Mouse (Mus musculus): Measurements from ENCODE around the gene Lgals3. TPM values are rescaled to one million over a fixed set of nuclear protein-coding genes. Genes with fewer than 3 reads are reported as not detected.
A peak's percentile ranks its signal among the peaks of the same experiment; 100 is the strongest.

Gene Lgals3
- total RNA-seq, 2 experiments from 2014 or later: 3.3 to 7.2 TPM

DNA sequence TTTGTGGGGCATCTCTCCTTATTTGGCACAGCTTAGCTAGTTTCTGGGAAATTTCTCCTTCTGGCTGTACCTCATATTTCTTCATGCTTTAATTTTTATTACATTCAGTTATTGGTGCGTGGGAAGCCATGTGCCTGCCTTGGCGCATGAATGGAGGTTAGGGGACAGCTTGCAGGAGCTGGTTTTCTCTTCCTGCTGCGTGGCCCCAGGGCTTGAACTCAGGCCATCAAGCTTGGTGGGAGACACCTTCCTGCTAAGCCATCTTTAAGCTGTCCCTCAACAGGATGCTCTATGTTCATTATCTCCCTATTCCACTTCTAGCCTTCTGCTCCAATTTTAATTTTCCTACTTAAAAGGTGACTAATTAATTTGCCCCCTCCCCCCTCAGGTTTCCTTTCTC lies 3.2 kb downstream of the Lgals3 start:
- no peak for DNase-seq

DNA sequence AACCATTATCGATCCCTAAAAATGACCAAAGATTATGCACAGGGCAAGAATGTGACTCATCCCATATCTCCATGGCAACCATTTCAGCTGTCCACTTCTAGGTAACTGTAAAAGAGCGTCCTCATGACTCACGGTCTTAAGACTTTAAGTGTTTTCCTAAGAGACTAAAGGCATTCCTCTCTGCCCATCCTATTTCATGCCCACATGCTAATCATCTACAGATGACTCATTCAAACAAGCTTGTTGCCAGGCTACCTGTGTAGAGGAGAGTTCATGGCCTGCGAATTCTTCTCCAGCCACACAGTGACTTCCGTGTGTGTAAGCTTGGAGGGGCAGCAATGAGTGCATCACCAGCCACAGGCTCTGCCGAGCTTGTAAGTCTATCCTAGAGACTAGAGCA lies 4.1 kb downstream of the Lgals3 start:
- no peak for DNase-seq

DNA sequence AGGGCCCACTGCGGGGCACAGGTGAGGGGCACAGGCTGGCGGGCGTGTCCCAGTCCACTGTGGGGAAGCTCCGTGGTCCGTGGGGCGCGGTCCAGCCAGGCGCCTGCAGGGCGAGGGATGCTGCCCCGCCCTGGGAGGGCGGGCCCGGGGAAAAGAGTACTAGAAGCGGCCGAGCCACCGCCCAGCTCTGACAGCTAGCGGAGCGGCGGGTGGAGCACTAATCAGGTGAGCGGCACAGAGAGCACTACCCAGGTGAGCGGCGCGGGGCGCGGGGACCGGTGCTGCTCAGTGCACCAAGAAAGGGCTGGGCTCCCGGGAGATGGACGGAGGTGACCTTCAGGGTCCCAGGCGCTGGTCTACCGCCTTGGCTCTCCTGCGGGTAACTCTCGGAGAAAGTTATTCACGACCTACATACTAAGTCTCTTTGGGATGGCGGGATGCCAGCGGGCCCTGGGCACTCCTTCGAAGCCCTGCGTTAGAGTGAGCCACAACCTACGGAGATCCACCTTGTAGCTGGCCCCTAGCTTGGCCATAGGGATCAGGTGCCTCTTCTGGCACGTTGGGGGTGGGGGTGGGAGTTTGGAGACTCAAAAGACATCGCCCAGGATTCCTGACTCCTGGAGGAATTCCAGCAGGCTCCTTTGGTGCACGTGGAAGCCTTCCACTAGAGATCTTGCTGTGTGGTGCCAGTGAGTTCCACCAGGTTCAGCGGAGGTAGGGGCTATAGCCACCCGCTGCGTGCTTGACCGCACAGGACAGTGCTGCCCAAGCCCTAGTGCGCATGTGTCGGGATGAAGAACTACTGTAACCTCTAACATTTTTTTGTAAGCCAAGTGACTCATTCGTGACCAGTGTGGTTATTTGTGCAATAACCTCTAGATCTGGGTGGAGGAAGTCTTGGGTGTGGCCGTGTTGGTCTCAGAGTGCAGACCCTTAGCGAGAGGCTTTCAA lies 6.5 kb downstream of the Lgals3 start:
- DNase-seq: peak; percentile 52 to 62

DNA sequence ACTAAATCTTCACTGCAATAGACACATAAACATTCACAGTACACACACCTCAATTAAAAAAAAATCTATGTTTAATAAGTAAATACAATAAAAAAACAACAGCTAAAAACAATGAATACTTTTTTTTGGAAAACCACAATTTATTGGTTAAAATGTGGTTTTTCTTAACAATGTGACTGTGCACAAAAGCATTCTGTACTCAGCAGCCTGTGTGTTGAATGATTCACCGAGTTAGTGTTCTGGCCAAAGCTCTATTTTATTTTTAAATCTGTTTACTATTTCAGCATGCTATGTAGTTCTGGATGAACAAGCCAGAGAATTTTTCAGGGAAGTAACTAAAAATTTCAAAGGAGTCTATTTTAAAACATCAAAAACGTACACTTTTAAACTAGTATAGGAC lies 9.0 kb downstream of the Lgals3 start:
- no peak for DNase-seq

DNA sequence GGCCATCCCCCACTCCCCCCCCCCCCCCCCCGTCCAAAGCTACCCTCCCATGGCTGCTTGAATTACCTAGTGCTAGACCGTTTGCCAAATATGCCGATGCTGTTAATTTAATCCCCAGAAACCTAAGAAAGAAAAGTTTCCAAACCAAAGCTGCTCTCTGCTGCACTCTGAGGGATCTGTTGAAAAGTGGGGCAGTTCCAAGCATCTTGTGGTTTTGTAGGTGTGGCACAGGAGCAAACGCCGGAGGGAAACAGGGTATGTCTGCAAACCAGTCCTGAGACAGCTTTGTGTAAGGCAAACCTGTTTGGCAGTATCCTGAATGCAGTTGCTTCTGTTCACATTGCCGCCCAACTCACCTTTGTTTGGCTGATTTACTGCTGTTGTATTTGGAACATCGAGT lies 10.8 kb downstream of the Lgals3 start:
- DNase-seq: no peak

DNA sequence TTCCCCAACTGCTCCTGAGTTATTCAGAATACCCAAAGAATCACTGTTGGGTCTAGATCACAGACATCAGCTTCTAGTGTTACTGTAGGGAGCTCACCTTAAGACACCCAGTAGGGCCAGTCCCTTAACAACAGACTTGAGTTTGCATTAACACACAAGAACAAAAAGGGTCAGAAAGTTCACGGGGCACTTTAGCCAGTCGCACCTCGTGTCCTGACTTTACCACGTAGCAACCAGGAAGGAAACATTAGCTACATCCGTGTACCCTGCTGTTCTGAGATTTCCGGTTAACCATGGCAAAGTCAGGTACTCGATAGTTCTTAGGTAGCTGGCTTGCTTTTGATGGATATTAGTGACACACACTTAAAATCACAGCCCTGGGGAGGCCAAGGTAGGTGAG lies 16.4 kb downstream of the Lgals3 start:
- no peak for DNase-seq

DNA sequence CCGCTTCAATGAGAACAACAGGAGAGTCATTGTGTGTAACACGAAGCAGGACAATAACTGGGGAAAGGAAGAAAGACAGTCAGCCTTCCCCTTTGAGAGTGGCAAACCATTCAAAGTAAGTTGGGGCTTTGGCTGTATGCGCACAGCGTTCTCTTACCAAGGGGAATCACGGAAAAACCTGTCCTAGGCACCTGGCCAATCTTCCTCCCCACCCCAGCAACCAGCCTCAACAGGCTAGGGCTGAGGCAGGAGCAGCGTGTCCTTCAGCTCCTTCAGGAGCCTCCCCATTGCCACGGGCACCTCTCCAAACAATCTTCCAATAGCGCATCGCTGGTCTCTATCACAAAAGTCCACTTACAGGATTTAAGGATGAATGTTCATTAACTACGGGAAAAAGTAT lies 17.1 kb downstream of the Lgals3 start:
- DNase-seq: no peak

DNA sequence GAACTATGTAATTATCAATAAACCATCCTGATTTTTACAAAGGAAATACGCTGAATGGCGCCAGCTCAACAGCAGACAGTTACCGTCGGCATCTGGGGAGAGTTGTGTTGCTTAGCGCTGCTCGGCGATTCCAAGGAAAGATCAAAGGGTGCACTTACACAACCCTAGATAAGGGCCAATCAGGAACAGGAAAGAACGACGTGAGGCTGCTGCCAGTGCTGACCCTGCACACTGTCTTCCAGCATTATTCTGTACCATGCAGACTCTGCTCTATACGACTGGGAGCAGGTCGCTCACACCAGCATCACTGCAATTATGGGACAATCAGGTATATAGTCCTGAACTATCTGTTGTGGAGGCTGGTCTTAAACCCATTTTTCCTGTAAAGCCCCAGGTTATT lies 18.6 kb downstream of the Lgals3 start:
- DNase-seq: no peak

DNA sequence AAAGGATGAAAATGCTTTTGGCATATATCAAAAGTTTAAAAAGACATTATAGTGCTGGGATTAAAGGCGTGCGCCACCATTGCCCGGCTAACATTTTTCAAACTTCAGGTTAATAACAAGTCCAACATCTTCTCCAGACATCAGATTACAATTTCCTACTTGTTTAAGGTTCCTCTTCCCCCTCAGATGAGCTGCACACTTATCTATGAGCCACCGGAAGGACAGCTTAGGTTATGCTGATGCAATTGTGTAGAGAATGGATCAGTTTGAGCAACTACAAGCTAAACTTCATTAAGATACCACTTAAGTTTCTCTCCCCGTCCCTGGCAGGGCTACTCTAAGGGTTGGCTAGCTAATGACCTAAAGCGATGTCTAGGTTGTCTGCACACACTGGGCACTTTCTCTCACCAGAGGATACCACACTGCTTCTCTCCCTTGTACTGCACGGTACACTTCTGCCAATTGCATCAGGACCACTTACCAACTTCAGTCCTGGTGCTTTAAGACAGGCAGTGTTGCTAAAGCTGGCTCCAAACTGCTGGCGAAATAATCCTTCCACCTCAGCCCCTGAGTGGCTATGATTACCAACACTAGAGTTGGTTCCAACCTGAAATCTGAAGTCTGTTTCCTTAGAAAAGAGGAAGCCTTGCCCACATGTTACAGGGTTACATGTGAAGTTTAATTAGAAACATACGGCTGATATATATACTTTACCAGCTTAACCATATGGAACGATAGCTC lies 26.0 kb downstream of the Lgals3 start:
- no peak for DNase-seq

DNA sequence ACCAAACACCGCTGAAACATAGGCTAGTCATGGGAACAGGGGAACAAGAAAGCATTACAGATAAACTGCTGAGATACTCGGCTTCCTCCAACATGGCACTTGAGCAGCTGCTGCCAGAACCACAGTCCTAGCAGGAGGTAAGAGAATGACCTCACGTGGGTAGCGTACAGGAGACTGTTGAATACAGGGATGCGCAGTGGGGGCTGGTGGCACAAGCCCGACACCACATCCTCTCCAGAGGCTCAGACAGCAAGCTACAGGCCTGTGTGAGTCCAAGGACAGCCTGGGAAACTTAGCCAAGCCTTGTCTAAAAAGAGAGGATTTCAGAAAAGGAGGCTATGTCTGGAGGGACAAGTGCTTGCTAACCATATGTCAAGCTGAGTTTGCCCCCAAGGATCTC lies 27.5 kb downstream of the Lgals3 start:
- DNase-seq: no peak

DNA sequence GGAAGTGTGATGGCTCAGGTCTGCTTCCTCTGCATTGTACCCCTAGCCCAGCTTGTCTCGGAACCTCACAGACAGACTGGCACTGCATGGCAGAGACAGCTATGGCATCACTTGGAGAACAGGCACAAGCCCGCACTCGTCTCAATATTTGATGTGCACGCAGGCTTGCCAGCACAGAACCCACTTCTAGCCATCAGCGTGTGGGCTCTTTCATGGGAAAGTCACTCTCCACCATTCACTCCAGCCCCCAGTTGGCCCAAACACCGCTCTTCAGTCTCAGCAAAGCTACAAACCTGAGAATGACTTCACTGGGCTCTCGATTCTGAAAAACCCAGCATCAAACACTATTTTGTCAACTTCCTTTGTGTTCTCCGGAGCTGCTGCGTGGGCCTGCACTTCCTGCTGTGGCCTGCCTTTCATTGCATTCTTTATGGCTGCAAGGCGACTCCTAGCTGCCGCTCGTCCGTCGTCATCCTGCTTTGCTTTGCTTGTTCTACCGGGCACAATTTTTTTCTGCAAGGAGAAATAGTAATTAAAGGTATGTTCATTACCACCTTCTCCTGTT lies 28.0 kb downstream of the Lgals3 start:
- DNase-seq: peak; percentile 14 to 20

DNA sequence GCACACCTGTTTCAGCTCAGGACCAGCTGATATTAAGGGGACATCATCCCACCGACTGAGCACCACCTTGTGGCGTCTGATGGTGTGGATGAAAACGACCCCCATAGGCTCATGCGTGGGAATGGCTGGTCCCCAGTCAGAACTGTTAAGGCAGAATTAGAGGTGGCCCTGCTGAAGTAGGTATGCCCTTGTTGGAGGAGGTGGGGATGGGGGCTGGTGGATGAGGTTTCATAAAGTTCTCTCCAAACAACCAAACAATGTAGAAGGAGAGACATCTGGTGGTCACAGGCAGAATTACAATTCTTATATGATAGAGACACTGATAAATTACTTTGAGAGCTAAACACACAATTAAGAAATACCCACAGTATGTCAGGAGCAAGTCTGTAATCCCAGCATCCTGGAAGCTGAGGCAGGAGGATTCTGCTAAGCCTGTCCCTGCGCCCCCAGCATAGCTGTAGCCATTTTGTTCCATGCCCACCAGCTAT lies 28.7 kb downstream of the Lgals3 start:
- peak; percentile 24 to 70 for DNase-seq

DNA sequence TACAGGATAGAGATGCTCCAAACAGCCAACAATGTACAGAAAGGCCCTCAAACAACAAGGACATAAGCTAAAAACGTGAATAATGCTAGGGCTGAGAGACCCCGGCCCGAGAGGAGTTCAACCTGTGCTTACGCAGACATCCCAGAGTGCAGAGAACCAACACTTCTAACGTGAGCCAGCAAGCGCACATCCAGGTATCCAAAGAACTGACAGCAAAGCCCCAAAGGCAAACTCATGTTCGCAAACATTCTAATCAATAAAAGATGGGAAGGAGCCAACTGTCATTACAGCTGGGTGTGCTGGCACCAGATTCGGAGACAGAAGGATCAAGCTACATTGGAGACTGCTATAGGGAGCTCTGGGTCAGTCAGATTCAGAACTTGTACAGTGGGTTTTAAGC lies 35.2 kb downstream of the Lgals3 start:
- DNase-seq: no peak

DNA sequence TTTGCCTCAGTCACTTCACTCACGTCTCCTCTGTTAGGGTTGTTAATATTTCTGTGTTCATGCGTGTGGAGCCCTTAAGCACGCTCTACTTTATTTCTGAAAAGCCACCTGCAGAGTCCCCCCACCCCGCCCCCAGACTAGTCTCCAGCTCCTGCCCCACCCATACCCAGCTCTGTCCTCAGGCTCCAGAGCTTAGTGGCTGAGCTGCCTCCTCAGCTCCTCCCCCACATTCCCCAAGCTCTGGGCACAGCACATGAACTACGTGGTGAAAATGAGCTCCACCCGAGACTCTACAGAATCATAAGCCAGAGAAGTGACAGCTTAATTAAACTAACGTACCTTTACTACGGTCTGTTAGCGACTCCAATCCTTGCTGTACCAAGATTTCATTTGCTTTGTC lies 38.4 kb downstream of the Lgals3 start:
- no peak for DNase-seq

DNA sequence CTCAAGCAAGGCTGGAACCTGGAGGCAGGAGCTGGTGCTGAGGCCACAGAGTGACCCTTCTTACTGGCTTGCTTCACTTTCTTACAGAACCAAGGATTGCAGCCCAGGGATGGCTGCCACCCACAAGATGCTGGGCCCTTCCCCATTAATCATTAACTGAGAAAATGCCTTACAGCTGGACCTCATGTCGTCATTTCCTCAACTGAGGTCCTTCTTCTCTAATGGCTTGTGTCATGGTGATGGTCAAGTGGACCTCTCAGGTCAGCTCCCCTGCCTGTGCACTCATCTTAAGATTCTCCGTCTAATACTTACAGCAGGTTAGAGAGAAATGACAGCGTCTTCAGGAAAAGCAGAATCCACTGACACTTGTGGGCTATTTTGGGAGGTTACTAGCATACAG lies 49.8 kb downstream of the Lgals3 start:
- no peak for DNase-seq

DNA sequence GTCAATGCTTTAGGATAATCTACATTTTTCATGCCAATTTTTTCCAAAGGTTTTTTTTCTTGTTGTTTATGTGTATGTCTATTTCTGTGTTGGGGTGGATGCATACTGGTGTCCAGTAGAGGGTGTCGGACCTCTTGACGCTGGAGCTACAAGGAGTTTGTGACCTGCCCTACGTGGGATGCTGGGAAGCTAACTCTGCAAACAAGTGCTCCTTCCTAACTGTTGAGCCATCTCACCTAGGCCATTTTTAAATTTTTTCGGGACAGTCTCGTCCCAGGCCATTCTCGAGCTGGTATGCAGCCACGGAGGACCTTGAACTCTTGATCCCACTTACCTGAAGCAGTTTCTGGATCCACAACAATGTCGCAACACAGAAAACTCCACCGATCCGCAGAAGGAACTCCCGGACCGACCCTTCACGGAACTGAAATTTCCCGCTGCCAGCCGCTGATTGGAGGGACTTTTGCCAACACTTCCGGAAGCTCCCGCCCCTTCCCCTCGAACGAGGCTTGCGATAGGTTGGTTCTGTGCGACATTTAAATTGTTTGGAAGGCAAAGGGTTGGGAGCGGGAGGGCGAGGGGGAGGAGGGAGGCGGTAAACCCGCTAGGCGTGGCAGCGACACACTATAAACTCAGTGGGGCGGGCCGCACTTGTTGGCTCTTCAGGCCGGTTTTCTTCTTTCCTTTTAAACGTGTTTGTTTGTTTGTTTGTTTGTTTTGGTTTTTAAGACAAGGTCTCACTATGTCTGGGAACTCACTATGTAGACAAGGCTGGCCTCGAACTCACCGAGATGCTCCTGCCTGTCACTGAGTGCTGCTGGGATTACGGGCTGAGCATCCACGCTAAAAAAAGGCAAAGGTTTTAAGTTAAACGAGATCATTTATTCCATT lies 50.5 kb downstream of the Lgals3 start, which contains the start of gene Dlgap5:
Dlgap5 (minus strand) TSS at position 633 of the 891 bp plus-strand sequence.
- peak; percentile 95 to 96 for DNase-seq

DNA sequence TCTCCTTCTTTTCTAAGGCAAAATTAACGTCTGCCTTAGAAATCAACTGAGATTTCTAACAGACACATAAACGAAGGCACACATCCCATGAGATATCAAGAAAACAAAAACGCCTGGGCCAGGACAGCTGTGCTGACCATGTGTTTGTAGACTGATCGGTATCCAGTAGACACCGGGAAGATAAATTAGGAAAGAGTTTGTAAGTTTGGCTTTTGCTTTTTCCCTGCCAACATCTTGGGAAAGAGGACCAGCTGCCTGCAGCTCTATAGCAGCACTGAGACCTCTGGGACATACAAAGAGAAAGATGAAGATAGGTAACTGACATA lies 51.1 kb downstream of the Lgals3 start:
- no peak for DNase-seq

DNA sequence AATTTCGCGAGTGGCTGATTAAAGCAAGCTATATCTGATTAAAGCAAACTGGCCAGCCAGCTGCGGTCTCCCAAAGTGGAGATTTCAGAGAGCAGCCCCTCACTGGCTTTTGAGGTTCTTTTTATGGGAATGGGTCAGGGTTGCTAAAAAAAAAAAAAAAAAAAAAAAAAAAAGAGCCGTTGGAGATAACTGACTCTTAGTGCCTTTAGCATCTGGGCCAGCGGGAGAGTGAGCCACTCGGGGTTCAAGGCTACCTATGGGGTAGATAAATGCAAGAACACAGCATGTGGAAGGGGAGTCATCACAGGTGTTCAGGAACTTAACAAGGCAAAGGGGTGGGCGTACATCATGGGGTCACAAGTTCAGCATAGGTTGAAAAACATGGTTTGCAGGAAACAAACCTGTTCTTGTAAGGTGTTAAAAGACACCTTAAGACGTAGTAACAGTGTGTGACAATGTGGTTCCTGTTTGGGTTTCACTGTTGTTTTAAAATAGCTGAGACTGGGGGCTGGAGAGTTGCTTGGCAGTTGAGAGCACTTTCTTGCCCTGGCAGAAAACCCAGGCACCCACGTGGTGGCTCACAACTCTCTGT lies 51.6 kb downstream of the Lgals3 start:
- no peak for DNase-seq

DNA sequence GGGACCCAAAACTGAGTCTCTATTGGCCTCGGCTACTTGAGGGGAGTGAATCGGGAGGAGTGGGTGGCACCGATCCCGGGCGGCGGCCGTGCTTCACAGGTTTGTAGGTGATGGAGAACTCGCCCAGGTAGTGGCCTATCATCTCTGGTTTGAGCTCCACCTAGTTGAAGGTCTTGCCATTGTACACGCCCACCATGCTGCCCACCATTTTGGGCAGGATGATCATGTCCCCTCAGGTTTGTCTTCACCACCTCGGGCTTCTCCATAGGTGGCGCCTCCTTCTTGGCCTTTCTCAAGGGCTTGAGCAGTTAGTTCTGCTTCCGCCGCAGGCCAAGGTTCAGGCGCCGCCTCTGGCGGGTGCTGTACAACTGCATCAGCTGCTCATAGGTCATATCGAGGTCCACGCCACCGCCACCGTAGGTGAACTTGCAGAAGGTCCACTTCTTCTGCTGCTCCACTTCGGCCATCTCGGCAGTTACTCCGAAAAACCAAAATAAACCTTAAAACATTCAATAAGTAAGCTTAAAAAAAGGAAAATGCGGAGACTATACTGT lies 52.2 kb downstream of the Lgals3 start:
- DNase-seq: no peak

DNA sequence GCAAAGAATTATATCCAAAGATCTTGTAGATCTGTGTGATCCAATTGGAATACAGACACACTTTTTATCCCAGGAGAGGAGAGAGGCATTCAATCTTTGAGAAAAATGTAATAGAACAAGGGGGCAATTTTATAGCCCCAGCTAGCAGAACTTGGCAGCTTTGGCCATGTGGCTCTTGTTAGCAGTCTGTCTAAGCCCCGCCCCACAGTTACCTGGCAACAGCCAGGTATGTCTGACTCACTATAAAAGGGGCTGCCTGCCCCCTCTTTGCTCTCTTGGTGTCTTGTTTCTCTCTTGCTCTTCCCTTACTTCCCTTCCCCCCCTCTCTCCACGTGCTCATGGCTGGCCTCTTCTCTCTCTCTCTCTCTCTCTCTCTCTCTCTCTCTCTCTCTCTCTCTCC lies 54.1 kb downstream of the Lgals3 start:
- no peak for DNase-seq

DNA sequence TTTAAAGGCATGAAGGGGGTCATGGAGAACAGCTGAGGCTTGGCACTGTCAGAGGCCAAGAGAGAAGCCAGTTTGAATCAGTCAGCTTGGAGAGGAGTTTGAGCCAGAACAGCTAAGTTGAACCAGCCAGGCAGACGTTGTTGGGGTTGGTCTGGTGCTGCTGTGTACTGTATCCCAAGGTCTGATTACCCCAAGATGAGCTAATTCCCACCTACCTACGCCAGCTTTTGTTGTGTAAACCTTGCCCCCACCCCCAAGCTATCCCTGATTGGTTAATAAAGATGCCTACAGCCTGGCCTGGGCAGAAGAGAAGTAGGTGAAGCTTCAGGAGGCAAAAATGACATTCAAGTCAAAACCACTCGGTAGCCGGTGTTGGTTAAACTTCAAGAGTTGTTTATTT lies 54.9 kb downstream of the Lgals3 start:
- no peak for DNase-seq

All from heart, adult 18-20 months (tissue).